Mouse (Mus musculus): Measurements from ENCODE around the gene Skida1. TPM values are rescaled to one million over a fixed set of nuclear protein-coding genes. Genes with fewer than 3 reads are reported as not detected.
"Not testable (repeated sequence)": the region's sequence is repeated elsewhere in the genome, so short reads cannot be mapped to it uniquely, and the experiment has no call there.

The Skida1 gene
- 10 to 100 TPM; 17.2 to 17.3 TPM for total RNA-seq (2021)

DNA sequence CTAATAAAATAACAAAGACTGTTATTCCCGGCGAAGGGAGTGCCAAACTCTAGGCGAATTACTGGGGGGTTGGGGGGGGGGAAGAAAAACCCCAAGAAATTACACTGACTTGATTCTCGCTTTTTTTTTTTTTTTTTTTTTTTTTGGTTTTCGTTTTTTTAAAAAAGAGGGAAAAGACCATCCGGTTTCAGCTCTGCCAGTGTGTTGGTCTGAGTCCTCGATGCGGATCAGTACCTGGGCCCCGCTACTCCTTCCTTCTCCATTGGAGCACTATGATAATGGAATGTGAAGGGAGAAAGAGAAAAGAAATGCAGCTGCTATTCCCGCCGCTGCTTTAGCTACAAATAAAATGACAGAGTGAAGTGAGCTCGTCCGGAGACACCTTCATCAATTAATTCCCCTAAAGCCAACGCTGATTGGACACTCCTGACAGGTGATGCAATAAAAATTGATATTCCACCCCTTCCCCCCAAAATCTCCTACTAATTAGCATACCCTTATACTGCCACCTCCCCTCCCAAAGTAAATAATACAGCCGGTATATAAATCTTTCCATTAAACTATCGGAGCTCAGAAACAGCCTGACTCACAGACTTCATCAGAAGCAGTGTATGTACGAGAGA is at the start of gene Skida1:
Gene Skida1, minus strand, starts transcription at position 599 of the 623 bp plus-strand sequence.
- DNase-seq, result no peak

DNA sequence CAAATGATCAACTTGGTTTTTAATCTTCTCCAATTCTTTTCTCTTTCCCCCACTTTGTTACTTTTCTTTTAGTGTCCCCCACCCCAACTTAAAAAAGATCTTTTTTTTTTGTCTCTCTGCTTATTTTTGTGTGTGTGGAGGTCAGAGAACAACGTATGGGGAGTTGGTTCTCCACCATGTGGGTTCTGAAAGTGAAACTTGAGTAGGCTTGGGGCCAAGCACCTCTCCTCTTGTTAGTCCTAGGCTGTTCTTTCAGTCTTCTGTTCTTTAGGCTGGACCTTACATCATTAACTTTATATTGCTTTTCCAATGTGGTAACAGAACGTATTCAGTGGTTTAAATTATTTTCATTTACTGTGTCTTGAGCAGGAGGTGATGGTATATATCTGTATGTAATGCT is 47.0 kb upstream of the Skida1 start:
- DNase-seq, result no peak

DNA sequence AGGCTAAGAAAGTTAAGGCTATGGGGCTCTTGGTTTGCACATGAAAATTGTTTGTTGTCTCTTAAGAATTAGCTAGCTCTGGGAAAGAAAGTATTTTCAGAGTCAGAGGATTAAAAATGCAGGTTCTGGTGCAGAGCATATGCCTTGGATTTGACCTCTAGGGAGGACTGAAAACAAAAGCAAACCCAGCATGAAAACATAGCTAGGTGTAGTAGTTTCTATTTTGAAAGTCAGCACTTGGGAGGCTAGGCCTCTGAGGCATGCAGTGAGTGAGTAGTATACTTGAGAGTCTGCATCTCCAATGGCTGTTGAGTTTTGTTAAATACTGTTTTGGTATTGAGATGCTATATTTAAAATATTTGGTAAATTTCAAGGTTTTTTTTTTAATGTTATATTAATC is 45.5 kb upstream of the Skida1 start:
- no peak for DNase-seq

DNA sequence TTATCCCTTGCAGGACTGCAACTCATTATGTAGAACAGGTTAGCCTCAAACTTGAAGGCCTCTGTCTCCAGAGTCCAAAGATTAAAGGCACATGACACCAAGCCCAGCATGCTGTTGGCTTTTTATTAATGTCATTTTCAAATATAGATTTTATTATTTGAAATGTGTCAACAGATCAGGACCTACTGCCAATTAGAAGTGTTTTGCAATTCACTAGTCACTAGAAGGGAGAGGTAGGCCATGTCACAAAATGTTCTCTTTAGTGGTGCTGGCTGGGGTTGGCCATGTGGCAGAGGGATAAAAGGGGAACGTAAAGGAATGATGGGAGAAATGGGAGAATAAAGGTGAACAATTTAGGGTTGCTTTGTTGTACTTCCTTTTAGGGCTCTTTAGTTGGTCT is 45.0 kb upstream of the Skida1 start:
- DNase-seq, result no peak

DNA sequence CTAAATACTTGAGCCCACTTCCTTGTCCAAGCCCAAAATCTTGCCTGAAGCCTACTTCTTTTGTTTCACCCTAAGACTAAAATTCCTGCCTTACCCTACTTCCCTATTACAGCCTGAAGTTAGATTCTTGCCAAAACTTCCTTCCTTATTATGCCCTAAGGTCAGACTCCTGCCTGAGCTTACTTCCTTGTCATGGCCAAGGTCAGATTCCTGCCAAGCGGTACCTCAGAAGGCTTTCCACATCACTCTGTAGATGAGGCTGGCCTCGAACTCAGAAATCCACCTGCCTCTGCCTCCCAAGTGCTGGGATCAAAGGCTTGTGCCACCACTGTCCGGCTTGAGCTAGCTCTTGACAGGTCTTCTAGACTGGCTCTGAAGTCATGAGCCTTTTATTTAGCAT is 38.8 kb upstream of the Skida1 start:
- DNase-seq, result not testable (repeated sequence)

DNA sequence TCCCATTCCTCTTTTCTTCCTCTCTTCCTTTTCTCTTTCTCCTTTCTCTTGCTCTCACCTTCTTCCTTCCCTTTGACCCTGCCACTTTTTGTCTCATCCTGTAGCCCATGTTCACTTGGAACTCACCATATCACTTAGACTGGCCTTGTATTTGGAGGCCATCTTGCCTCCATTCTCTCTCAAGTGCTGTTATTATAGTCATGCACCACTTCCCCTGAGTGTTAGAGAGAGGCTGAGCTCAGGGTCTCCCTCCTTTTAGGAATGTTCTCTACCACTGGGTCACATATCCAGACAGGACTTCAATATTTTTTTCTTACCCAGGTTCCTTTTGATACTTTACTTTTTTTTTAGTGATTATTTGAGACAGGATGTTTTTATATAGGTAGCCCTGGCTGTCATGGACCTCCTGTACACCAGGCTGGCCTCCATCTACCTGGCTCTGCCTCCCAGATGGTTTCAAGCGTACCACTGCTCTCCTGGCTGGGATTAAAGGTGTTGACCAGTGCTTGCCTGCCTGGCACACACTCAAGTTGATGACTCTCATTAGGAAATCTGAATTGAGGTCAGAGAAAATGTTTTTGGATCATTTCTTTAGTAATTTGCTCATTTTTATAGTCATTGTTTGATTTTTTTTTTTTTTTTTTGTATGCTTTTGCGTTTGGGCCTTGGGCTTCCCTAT is 31.5 kb upstream of the Skida1 start:
- DNase-seq, result no peak

DNA sequence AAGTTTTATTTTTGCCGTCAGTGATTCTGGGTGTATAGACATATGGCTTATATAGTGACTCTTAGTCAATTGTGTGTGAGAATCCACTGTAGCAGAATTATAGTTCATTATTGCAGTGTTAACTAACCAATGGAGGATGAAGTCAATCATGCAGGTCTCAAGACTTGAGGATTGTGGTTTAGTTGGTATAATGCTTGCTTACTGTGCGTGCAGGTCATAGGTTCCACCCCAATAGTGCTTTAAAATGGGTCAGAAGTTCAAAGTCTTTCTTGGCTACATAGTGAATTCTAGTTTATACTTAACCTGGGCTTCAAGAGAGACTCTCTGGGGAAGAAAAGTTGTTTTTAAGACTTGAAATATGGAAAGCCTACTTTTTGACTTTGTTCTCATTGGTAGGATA is 23.1 kb upstream of the Skida1 start:
- no peak for DNase-seq

DNA sequence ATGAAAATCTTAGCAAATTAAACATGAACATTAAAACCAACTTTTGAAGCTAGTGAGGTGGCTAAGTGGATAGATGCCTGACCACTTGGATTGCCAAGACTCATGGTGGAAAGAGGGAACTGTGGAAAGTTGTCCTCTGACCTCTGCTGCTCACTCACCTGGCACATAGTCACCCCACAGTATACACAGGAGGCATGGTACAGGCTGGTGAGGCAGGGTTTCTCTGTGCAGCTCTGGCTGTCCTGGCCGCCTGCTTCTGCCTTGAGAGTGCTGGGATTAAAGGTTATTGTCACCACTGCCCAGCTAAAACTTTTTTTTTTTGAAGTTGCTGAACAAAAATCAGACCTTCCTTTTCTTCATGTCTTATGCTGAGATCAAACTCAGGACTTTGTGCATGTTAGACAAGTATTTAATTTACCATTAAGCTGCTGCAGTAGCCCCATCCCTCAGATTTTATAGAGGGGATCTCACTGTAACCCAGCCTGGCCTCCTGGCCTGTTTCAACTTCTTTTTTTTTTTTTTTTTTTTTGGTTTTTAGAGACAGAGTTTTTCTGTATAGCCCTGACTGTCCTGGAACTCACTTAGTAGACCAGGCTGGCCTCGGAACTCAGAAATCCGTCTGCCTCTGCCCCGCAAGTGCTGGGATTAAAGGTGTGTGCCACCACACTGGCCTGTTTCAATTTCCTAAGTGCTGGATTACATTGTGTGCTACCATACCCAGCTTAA is 19.4 kb upstream of the Skida1 start:
- DNase-seq, result no peak

DNA sequence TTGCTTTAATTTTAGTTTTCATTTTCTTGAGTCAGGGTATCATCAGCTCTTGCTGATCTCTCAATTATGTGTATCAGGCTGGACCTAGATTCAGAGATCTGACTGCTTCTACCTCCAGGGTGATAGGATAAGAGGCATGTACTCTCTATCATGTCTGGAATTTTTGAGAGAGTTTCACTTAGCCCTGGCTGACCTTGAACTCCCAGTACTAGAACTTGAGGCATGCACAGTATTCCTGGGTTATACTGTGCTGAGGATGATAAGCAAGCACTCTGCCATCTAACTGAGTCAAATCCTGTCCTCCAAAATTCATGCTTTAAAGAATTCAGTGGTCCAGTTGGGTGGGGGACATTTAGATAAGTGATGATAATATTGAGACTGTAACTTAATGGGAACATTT is 17.6 kb upstream of the Skida1 start:
- no peak for DNase-seq

DNA sequence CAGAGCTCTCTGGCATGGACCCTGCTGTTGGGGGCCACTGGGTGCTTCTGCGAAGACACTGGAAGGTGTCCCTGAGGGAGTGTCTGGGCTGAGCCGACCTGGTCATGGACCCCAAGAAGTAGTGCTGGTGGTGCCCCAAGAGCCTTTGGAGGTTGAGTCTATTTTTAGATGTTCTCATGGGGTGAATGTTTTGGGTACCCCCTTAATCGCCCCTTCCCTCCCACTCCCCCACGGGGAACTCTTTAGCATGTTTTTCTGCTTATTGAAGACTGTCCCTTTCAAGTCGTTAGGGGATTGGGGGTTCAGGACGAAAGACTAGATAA is 16.8 kb upstream of the Skida1 start:
- no peak for DNase-seq

DNA sequence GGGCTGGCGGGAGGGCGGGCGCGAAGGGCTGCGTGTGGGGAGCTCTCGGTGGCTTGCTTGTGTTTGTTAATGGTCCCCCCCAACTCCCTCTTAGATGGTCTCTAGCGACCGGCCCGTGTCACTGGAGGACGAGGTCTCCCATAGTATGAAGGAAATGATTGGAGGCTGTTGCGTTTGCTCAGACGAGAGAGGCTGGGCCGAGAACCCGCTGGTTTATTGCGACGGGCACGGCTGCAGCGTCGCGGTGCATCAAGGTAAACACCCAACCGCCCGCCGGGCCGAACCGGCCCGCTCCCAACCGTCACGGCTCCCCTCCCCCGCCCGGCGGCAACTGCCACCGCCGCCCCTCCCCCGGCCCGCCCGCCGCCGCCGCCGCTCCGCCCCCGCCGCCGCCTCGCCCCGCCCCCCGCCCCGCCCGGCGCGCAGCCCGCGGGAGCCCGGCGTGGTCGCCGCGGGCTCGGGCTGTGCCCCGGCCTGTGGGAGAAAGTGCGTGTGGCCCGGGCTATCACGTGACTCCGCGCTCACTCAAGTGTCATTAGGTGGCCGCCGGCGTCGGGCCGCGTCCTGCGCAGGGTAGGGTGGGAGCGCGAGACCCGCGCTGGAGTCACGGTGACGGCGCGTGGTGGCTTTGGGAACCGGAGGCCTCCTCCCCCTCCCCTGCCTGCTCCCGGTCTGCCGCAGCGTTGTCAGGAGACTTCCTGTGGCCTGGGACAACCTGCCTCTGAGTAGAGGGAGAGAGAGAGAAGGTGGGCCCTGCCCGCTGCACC is 16.3 kb upstream of the Skida1 start:
- peak; percentile 63 to 66 for DNase-seq

DNA sequence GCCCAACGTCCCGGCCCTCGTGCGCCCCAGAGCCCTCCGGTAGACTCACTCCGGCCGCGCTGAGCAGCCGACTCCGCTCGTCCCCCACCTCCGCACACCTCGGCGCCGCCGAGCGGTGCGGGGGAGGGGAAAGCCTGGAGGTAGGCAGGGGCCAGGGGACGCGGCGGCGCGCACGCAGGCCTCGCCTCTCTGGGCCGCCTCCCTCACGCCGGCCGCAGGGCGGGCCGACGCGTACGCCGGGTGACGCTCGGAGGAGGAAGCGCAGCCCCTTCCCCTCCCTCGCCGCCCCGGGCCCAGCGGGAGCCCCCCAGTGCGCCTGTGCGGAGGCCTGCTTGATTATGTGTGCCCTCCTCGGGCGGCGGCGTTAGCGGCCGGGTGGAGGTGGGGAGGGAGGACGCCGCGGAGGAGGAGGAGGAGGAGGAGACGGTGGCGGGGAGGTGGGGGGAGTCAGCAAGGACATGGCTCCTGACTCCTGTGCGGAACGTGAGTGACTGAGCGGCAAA is 15.6 kb upstream of the Skida1 start:
- DNase-seq, result peak; percentile 92 to 93

DNA sequence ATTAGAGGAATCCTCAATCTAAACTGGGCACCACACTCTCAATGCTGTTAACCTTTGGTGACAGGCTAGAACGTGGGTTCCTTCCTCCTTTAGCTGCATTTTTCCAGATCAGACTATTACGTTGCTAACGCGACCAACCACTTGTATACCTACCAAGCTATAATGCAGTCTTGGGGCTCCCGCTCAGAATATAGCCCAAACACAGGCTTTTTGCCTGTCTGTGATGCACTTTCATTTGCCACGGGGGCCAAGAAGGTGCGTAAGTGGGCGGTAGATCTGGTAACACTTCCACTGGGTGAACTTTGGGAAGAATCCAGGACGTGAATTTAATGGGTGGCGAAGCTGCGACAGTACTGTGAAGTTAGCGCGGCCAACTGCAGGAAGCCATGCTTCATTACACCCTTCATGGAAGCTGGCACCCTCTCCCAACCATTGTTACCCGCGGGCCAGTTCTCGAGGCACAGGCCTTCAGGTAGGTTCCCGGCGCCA is 15.0 kb upstream of the Skida1 start:
- peak; percentile 53 to 58 for DNase-seq

DNA sequence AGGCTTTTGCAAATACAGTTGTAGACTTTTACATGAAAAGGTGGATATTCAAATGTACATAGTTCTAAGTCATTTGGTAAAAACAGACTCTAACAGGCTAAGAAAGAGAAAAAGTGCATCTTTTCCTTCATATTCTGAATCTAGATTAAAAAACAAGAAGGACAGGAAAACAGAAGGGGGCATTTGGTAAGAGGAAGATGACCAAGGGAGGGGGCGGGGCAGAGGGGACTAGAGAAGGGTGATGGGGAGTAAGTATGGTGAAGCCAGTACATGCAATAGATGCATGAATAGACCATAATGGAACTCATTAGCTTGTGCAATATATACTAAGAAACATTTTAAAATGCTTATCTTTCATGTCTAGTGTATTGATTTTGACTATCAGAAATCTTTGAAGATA is 11.5 kb upstream of the Skida1 start:
- DNase-seq, result no peak

DNA sequence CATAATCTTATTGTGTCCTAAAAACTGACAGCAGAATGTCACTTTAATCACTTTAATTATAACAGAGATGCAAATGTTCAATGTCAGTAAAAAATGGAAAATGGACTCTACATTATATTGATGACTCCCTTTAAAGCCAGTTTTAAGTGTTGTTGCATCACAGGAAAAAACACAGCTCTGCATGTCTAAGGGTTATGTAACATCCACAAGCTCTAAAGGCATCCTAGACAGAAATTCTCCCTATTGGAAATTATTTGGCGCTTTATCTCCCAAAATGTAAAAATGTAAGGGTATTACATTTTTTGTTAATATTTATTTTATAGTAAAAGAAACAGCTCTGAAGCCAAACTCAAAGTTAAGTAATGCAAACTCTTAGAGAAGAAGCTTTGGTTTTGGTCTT is 11.0 kb upstream of the Skida1 start:
- DNase-seq, result no peak

DNA sequence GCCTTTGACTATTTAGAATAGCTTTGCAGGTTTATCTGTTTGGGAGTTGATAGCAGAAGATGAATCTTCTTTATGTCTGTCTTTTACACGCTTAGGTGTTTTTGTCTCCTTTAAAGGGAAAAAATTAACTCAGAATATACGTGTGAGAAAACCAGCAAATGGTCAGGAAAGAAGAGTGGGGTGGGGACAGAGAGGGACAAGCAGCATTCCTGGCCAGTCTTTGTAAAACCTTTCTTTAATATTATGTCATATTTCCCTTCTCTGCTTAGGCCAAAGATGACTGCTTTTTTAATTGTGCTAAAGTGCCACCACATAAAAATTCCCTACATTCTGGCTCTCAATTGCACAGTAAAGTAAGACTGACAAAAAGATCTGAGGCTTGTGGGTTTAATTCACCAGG is 10.2 kb upstream of the Skida1 start:
- DNase-seq, result no peak

DNA sequence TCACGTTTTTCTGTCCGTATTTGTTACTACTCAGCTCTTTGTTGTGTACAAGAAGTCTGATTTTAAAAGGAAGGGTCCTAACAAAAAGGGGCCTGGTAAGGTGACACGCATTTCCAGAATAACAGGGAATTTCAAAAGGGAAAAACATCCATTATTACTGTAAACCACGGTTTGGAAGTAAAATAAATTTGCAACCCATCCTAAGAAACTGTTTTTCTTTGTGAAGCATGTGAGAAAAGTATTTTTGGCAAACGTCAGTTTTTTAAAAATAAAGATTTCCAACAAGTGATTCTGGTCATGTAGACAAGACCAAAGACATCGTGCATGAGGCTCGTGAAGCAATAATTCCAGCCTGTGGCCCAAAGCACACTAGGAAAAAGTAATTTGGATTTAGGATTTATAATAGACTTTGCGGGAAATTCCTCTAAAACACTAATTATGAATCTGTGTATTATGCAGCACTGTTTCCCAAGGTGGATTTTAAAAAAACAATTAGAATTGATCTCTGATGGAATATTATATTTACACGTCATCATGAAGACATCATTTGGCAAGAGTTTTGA is 9.4 kb upstream of the Skida1 start:
- no peak for DNase-seq

DNA sequence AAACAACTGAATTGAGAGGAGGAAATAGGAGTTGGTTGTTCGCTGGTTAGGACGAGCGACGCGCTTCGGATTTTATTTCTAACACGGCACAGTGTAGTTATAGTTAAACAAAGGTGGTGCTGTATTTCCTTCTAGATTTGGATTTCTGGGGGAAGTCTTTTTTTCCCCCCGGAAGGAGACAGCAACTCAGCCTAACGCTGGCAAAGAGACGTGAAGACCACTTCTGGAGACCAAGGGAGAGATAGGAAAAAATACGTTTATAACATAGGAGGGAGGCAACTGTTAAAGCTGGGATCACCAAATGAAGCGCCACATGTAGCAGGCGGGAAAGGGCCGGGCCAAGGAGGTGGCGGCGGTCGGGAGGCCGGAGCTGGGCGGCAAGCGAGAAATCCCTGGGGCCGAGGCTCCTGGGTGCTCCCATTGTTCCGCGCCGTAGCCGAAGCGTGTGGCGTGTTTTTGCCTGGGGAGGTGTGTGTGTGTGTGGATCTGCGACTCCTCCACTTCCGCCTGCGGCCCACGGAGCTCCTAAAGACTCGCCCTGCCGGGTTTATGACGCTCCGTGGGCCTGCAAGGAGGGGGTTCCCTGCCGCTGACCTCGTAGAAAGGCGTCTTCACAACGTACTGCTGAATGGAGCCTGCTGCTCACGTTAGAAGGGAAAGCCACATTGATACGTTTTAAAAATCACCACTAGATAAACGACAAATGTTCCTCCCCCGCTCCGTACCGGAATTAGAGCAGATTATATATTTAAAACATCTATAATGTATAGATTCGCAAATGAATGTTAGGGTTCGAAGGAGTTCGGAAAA is 8.7 kb upstream of the Skida1 start:
- DNase-seq, result peak; percentile 64

DNA sequence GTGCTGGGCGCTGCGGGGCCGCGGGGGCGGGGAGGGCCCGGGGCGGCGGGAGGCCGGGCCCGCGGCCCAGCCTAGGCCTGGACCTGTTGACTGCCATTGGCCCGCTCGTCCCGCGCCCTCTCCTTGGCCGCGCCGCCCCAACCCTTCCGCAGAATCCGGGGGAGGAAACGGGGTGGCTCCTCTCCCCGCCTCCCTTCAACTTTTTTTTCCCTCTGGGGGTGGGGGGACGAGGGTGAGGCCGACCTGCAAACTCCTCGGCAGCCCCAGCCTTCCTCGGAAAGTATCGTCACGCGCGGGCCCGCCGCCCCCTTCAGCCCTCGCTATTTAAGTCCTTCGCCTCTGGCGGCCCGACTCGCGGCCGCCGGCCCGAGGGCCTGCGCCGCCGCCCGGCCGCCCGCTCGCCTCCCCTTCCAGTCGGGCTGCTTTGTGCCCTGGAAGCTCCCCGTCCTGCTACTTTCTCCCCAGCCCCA is 8.0 kb upstream of the Skida1 start:
- DNase-seq, result peak; percentile 89 to 91

DNA sequence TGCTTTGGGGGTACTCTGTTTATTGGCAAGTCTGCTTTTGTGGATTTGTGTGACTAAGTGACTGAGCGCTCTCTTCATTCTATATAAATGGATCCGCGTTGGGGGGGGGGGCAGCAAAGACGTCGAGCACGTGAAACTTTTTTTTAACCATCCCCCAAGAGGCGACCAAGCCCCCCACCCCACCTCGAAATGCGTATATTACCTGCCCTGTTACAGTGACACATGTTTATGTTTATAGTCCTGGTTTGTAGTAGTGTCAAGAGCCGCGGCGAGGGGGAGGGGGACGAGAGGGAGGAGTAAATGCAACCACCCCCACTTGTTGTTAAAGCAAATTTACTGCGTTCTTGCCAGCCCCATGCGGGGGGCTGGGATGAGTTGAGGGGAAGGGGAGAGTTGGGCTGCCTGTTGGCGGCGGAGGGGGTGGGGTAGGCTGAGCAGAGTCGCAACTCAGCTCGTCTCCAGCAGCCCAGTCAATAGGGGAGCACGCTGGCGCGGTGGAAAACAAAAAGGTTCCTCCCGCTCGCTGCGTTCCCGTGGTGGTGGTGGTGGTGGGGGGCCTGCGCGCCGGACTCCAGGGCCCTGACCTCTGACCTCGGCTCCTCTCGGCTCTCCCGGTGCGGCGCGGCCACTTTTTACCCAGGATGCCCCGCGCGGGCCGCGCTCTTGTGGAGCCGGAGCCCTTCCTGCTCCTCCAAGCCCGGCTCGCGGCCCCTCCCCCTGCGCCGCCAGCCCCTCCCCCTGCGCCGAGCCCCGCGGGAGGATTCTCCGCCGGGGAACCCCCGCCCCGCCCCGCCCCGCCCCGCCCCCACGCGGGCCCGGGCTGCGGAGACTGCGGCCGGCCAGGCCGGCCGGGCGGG is 7.3 kb upstream of the Skida1 start:
- peak; percentile 89 to 90 for DNase-seq
